Mouse (Mus musculus) kidney, embryonic 14.5 days (tissue): ENCODE measurements around the gene Sp3. TPM values are rescaled to one million over a fixed set of nuclear protein-coding genes. Genes with fewer than 3 reads are reported as not detected.

Experiments
- ATAC-seq: fragments of 200-750 bp; cut with Nextera tagmentation; 2 replicates; pipeline ENCODE4 v1.8.0; 2017; ENCODE audit warnings: moderate number of reproducible peaks, mild to moderate bottlenecking, moderate TSS enrichment, moderate library complexity; ENCODE audit not compliant: low FRiP score, low TSS enrichment
- H3K27ac ChIP-seq: fragments of 300-500 bp; sonication (generic); 2 replicates; pipeline ENCODE4 v1.5.1; 2014; ENCODE audit warnings: low read depth, mild to moderate bottlenecking, low read length, moderate library complexity, mixed read lengths
- H3K27me3 ChIP-seq: fragments of 300-500 bp; sonication (generic); 2 replicates; pipeline ENCODE4 v1.6.1; 2014; ENCODE audit warnings: mild to moderate bottlenecking, low read length; ENCODE audit not compliant: control insufficient read depth, insufficient read depth
- H3K36me3 ChIP-seq: fragments of 300-500 bp; sonication (generic); 2 replicates; pipeline ENCODE4 v1.6.1; 2014; ENCODE audit warnings: low read length, mixed read lengths; ENCODE audit not compliant: control insufficient read depth, insufficient read depth
- H3K4me1 ChIP-seq: fragments of 300-500 bp; sonication (generic); 2 replicates; pipeline ENCODE4 v1.6.1; 2014; ENCODE audit warnings: low read length, mixed read lengths; ENCODE audit not compliant: control insufficient read depth, insufficient read depth
- H3K4me2 ChIP-seq: fragments of 300-500 bp; sonication (generic); replicated peaks from 2 replicates; pipeline ENCODE4 v1.6.1; 2014; ENCODE audit warnings: low read depth, mild to moderate bottlenecking, low read length
- H3K4me3 ChIP-seq: fragments of 300-500 bp; sonication (generic); 2 replicates; pipeline ENCODE4 v1.5.1; 2014; ENCODE audit warnings: mild to moderate bottlenecking, low read length
- H3K9ac ChIP-seq: fragments of 300-500 bp; sonication (generic); 2 replicates; pipeline ENCODE4 v1.6.1; 2014; ENCODE audit warnings: low read depth, mild to moderate bottlenecking, low read length, moderate library complexity
- H3K9me3 ChIP-seq: fragments of 300-500 bp; sonication (generic); 2 replicates; pipeline ENCODE4 v1.6.1; 2016; ENCODE audit warnings: low read length; ENCODE audit not compliant: control insufficient read depth
- WGBS: fragments of 180-500 bp; shearing (Covaris S2); extraction: QIAGEN DNeasy Blood & Tissue Kit; methylation state at CpG from one replicate; pipeline ENCODE4 v1.1.7; 2014; 5-methylcytosine and 5-hydroxymethylcytosine counted together
- polyA plus RNA-seq: library from polyadenylated mRNA; unstranded; fragments of >200 nt; fragmentation: Nextera tagmentation; extraction: Ambion mirVana; gene quantifications from 2 replicates; pipeline ENCODE4 v1.2.1, GENCODE M21; 2014

Gene Sp3
- polyA plus RNA-seq, 1 experiment from 2014 or later = 76.0 TPM

DNA sequence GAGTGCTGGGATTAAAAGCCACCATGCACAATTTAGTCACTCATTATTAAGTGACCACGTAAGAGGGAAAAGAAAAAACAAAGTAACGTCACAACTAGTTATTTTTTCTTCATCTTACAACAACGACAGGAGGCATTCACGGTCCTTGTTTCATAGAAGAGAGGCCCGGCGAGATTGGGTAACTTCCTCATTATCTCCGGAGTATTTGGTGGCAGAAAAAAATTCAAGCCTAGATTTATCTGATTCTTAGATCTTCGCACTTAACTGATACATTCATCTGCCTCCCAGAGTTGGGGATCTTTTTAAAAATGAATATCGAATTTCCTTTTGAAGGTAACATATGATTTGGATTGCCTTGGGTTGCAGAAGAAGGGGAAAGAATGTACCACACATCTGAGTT is 27.2 kb upstream of the Sp3 start:
- Histone ChIP-seq H3K27me3 (no peaks in the 10 kb centered on the region), H3K4me1 (peaks cover 12% of the 10 kb centered on the region; the same call in 1 of the 2 replicates), H3K9me3 (peaks cover 13% of the 10 kb centered on the region), H3K4me2 (no peak overlapping the region), H3K36me3 (no peaks in the 10 kb centered on the region), H3K4me3 (no peak overlapping the region), H3K9ac (no peak overlapping the region), H3K27ac (no peak overlapping the region)
- WGBS = 93% methylated on average over 9 of the region's 9 CpGs
- no peak for ATAC-seq

DNA sequence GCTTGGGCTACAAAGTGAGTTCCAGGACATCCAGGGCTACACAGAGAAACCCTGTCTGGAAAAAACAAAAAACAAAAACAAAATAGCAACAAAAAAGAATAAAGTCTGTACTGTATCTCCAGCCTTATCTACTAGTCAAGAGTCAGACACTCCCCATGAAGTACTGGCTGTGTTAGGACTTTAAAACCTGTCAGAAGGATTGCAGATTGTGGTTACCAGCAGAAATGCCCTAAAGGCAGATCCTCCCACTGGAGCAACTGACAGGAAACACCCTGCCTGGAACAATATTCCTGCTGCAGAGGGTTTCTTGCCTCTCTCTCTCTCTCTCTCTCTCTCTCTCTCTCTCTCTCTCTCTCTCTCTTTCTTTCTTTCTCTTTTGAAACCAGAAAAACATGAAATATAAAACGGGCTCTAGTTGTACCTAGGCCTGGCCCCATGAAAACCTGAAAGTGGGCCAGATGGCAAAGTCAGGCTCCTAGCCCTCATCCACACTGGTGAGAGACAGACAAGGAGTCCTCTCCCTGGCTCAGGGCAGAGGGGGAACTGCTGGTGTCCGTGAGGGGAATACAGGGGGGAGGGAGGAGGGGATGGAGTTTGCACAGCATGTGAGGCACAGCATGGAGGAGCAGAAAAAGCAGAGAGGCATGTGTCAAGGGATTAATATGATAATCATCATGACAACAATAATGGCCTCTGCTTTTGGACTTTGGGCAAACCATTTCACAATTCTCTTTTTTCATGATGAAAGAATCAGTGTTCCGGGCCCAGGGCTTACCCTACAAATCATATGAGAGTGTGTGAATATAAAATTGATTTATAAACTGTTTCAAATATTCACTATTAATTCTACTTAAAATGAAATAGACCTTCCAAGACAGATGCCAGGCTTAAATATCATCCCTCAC is 25.6 kb upstream of the Sp3 start:
- no peaks in the 10 kb centered on the region for H3K36me3 ChIP-seq
- H3K4me2 ChIP-seq = no peak overlapping the region
- H3K27me3 ChIP-seq = no peaks in the 10 kb centered on the region
- H3K4me3 ChIP-seq = no peak overlapping the region
- ATAC-seq = no peak
- peaks cover 11% of the 10 kb centered on the region for H3K9me3 ChIP-seq
- 51% methylated on average over 3 of the region's 3 CpGs for WGBS
- no peak overlapping the region; the same call in 1 of the 2 replicates for H3K27ac ChIP-seq
- H3K4me1 ChIP-seq = peaks cover 12% of the 10 kb centered on the region; the same call in 1 of the 2 replicates
- no peak overlapping the region for H3K9ac ChIP-seq

DNA sequence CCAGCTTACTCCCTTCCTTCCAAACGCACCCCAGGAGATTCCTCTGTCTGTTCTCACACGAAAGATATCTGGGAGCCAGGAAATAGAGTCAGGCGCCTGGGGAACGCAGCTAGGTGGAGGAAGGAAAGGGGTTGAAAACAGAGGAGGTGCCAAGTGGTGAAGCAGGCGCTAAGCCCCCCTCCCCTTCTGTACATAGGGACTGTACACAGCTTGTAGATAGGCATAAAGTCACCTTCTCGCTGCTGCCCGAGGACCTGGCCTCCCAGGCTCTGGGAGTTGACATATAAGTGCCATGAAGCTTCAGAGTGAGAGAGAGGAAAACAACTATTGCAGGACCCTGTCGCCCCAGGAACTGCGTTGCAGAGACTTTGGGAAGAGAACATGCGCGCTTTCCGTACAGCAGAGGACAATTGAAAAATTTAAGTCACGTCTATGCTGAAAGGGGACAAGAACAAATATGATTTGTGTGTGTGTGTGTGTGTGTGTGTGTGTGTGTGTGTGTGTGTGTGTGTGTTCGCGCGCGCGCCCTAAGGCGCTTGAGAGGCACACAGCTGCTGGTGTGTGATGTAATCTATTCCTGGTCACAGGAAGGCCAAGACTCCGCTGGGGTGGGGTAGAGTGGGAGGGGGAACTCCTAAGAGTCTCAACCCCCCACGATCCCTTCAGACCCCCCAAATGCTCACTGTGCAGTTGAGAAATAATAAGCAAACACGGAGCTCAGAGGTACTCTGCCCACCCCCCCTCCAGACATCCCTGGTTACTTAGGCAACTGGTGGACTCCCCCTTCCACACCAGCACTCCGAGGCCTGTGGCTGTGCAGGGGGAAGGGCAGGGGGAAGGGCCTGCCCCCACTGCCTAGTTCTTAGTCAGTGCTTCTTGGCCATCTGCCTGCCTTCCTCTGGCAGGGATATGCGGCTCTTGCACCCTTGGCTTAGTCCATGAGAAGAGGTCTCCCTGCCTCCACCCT is 23.8 kb upstream of the Sp3 start:
- 30% methylated on average over 23 of the region's 24 CpGs for WGBS
- peak overlapping the region; percentile 1; the same call in 1 of the 2 replicates for H3K9ac ChIP-seq
- peak overlapping the region; percentile 12 for H3K4me2 ChIP-seq
- 0 out of 2 replicates have a peak overlapping the region, but pooled peaks have one; percentile 2 for H3K4me3 ChIP-seq
- H3K27me3 ChIP-seq = no peaks in the 10 kb centered on the region
- no peaks in the 10 kb centered on the region for H3K9me3 ChIP-seq
- peak; percentile 78 for ATAC-seq
- H3K27ac ChIP-seq = peak overlapping the region; percentile 71
- H3K36me3 ChIP-seq = no peaks in the 10 kb centered on the region
- peaks cover 12% of the 10 kb centered on the region; the same call in 1 of the 2 replicates for H3K4me1 ChIP-seq

DNA sequence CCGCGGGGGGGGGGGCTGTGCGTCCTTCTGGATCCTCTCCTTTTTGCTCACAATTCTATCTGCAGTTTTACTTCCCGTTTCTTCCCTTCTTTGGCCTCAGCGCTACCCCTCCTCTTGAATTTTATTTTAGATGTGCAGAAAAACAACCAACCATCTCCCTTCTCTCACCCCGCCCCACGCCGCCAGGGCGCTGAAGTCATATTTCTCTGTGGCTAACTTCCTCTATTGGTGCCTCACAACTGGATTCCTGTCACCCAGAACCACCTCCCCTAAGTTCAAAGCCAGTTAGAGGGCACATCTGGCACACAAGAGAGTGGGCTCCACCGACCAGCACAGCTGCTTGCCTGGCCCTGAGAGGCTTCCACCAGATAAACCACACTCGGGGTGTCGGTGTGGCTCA is 22.8 kb upstream of the Sp3 start:
- H3K27ac ChIP-seq = no peak overlapping the region; the same call in 1 of the 2 replicates
- H3K4me1 ChIP-seq = peaks cover 12% of the 10 kb centered on the region; the same call in 1 of the 2 replicates
- no peaks in the 10 kb centered on the region for H3K27me3 ChIP-seq
- no peaks in the 10 kb centered on the region for H3K36me3 ChIP-seq
- H3K4me2 ChIP-seq = no peak overlapping the region
- 49% methylated on average over 9 of the region's 12 CpGs for WGBS
- no peak overlapping the region for H3K9ac ChIP-seq
- no peak overlapping the region for H3K4me3 ChIP-seq
- no peaks in the 10 kb centered on the region for H3K9me3 ChIP-seq
- ATAC-seq = no peak

DNA sequence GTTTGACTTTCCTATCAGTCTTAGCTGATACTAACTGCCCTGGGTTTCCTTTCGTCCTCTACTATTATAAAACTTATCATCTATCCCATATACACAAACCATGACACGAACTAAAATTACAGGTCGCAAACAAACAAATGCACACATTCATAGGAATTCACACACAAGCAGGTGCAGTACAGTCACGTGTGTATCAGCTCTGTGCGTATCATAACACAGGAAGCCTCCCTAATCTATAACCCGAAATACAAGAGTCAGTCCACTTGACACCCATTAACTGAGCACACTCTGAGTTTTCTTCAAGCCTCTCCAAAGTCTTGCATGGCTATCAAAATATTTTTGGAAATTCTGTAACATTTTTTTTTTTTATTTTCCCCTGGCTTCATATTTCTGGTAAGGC is 22.2 kb upstream of the Sp3 start:
- no peak for ATAC-seq
- Histone ChIP-seq H3K4me2 (no peak overlapping the region), H3K27me3 (no peaks in the 10 kb centered on the region), H3K4me3 (no peak overlapping the region), H3K4me1 (peaks cover 12% of the 10 kb centered on the region; the same call in 1 of the 2 replicates), H3K27ac (no peak overlapping the region), H3K9me3 (no peaks in the 10 kb centered on the region), H3K9ac (no peak overlapping the region), H3K36me3 (no peaks in the 10 kb centered on the region)
- 88% methylated on average over 6 of the region's 6 CpGs for WGBS

DNA sequence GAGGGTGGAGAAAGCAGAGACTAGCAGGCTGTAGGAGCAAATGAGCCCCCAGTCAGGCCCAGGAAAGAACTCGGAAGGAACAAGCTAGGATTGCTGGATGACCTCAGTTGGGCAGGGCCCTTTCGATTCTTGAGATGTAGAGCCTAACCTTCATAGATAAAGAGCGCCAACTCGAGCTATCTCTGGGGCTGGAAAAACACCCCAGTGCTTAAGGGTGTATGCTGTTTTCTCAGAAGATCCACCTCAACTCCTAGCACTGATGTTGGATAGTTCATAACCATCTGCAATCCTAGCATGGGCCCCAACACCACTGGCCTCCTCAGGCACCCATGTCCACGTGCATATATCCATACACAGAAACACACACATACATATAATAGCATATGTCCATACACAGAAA is 21.7 kb upstream of the Sp3 start:
- Histone ChIP-seq H3K9me3 (no peaks in the 10 kb centered on the region), H3K4me2 (no peak overlapping the region), H3K27me3 (no peaks in the 10 kb centered on the region), H3K4me1 (peaks cover 12% of the 10 kb centered on the region; the same call in 1 of the 2 replicates), H3K36me3 (no peaks in the 10 kb centered on the region), H3K27ac (no peak overlapping the region), H3K9ac (no peak overlapping the region), H3K4me3 (no peak overlapping the region)
- ATAC-seq = no peak
- 85% methylated on average over 5 of the region's 5 CpGs for WGBS

DNA sequence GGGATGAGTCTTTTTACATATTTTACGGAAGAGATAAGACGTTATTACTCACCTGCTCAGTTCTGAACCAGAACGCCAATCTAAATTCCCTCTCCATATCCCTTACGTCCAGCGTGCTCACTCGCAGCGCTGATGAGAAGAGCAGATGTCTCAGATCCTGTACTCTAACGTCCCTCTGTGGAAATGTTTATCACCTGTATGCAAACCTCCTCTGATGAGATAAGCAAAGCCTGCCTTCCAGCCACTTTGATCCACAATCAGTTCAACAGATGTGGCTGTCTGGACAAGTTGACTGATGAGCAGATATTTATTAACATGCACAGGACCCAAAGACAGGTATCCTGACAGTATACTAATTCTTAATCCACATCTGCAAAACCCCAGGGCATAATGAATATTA is 19.9 kb upstream of the Sp3 start:
- WGBS = 67% methylated on average over 8 of the region's 8 CpGs
- Histone ChIP-seq H3K4me3 (no peak overlapping the region), H3K9me3 (no peaks in the 10 kb centered on the region), H3K4me1 (peaks cover 15% of the 10 kb centered on the region; the same call in 1 of the 2 replicates), H3K36me3 (no peaks in the 10 kb centered on the region), H3K9ac (no peak overlapping the region), H3K4me2 (no peak overlapping the region), H3K27me3 (no peaks in the 10 kb centered on the region), H3K27ac (no peak overlapping the region)
- no peak for ATAC-seq

DNA sequence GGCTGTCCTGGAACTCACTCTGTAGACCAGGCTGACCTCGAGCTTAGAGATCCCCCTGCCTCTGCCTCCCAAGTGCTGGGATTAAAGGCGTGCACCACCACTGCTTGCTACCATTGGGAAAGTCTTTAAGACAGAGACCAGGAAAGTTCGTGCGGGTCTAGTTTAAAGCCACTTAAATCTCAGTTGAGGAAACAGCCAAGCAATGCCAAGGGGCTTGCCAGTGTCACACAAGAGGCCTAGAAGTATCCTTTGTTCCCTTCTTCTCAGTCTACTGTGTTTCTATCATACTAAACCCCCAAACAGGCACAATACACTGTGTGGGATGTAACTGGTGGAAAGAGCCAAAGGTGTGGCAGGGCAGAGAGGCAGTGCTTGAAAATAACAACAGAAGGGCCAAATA is 17.3 kb upstream of the Sp3 start:
- 95% methylated on average over 4 of the region's 4 CpGs for WGBS
- ATAC-seq = no peak
- Histone ChIP-seq H3K4me3 (no peak overlapping the region), H3K9ac (no peak overlapping the region), H3K4me1 (peaks cover 4% of the 10 kb centered on the region; the same call in 1 of the 2 replicates), H3K4me2 (no peak overlapping the region), H3K27me3 (no peaks in the 10 kb centered on the region), H3K36me3 (no peaks in the 10 kb centered on the region), H3K27ac (no peak overlapping the region), H3K9me3 (no peaks in the 10 kb centered on the region)
